Mouse (Mus musculus): ENCODE data around the gene Rpl5. TPM values are rescaled to one million over a fixed set of nuclear protein-coding genes. Genes with fewer than 3 reads are reported as not detected.

Rpl5 gene
- polyA plus RNA-seq, 1 experiment from 2014 or later: 69.9 TPM

- H3K4me2 ChIP-seq: no peak overlapping the region
- H3K36me3 ChIP-seq (ENCODE audit: control insufficient read depth, insufficient read depth, low read length): peaks cover 27% of the 10 kb centered on the region
- H3K4me3 ChIP-seq (ENCODE audit: low read depth, low read length): no peak overlapping the region
- H3K27me3 ChIP-seq (ENCODE audit: control insufficient read depth, insufficient read depth, low read length): no peaks in the 10 kb centered on the region
- WGBS (ENCODE audit: insufficient replicate concordance): 88% methylated on average over 3 of the region's 3 CpGs
- no peak overlapping the region for H3K9ac ChIP-seq (ENCODE audit: low read depth, low read length)
- no peaks in the 10 kb centered on the region for H3K9me3 ChIP-seq (replicated peaks; ENCODE audit: control insufficient read depth, low read length)
- ATAC-seq (replicated peaks; ENCODE audit: insufficient number of reproducible peaks, low FRiP score, low TSS enrichment): no peak
- H3K4me1 ChIP-seq (ENCODE audit: control insufficient read depth, insufficient read depth, low read length): no peaks in the 10 kb centered on the region
- H3K27ac ChIP-seq (ENCODE audit: low read depth, low read length): no peak overlapping the region
These were observed 9.4 kb downstream of the Rpl5 start for GRCm38 (mm10) chr5:107909668-107910067.

- ATAC-seq (replicated peaks; ENCODE audit: insufficient number of reproducible peaks, low FRiP score, low TSS enrichment): no peak
These were observed 9.8 kb downstream of the Rpl5 start for GRCm38 (mm10) chr5:107910084-107910616.

GRCm38 (mm10) chr5:107911012-107911411, 10.7 kb downstream of the Rpl5 start:
- H3K36me3 ChIP-seq (ENCODE audit: control insufficient read depth, insufficient read depth, low read length): peaks cover 21% of the 10 kb centered on the region
- H3K27me3 ChIP-seq (ENCODE audit: control insufficient read depth, insufficient read depth, low read length): no peaks in the 10 kb centered on the region
- no peak overlapping the region for H3K4me2 ChIP-seq
- no peaks in the 10 kb centered on the region for H3K9me3 ChIP-seq (replicated peaks; ENCODE audit: control insufficient read depth, low read length)
- H3K4me1 ChIP-seq (ENCODE audit: control insufficient read depth, insufficient read depth, low read length): no peaks in the 10 kb centered on the region
- no peak overlapping the region for H3K4me3 ChIP-seq (ENCODE audit: low read depth, low read length)
- 86% methylated on average over 5 of the region's 5 CpGs for WGBS (ENCODE audit: insufficient replicate concordance)
- H3K9ac ChIP-seq (ENCODE audit: low read depth, low read length): no peak overlapping the region
- H3K27ac ChIP-seq (ENCODE audit: low read depth, low read length): no peak overlapping the region
- ATAC-seq (replicated peaks; ENCODE audit: insufficient number of reproducible peaks, low FRiP score, low TSS enrichment): no peak

More at GRCm38 (mm10) chr5:107910084-107910616, 9.8 kb downstream of the Rpl5 start:
- H3K9me3 ChIP-seq (replicated peaks; ENCODE audit: control insufficient read depth, low read length): no peaks in the 10 kb centered on the region
- H3K9ac ChIP-seq (ENCODE audit: low read depth, low read length): no peak overlapping the region
- peaks cover 24% of the 10 kb centered on the region for H3K36me3 ChIP-seq (ENCODE audit: control insufficient read depth, insufficient read depth, low read length)
- WGBS (ENCODE audit: insufficient replicate concordance): 65% methylated on average over 5 of the region's 5 CpGs
- no peaks in the 10 kb centered on the region for H3K4me1 ChIP-seq (ENCODE audit: control insufficient read depth, insufficient read depth, low read length)
- H3K4me2 ChIP-seq: no peak overlapping the region
- no peak overlapping the region for H3K4me3 ChIP-seq (ENCODE audit: low read depth, low read length)
- H3K27ac ChIP-seq (ENCODE audit: low read depth, low read length): no peak overlapping the region
- no peaks in the 10 kb centered on the region for H3K27me3 ChIP-seq (ENCODE audit: control insufficient read depth, insufficient read depth, low read length)

- Histone ChIP-seq H3K27ac (ENCODE audit: low read depth, low read length) (no peak overlapping the region), H3K4me3 (ENCODE audit: low read depth, low read length) (no peak overlapping the region), H3K36me3 (ENCODE audit: control insufficient read depth, insufficient read depth, low read length) (no peaks in the 10 kb centered on the region), H3K4me1 (ENCODE audit: control insufficient read depth, insufficient read depth, low read length) (no peaks in the 10 kb centered on the region), H3K9ac (ENCODE audit: low read depth, low read length) (no peak overlapping the region), H3K27me3 (ENCODE audit: control insufficient read depth, insufficient read depth, low read length) (no peaks in the 10 kb centered on the region), H3K9me3 (replicated peaks; ENCODE audit: control insufficient read depth, low read length) (no peaks in the 10 kb centered on the region), H3K4me2 (no peak overlapping the region)
- WGBS (ENCODE audit: insufficient replicate concordance): 48% methylated on average over 4 of the region's 4 CpGs
- no peak for ATAC-seq (replicated peaks; ENCODE audit: insufficient number of reproducible peaks, low FRiP score, low TSS enrichment)
These were observed 15.0 kb downstream of the Rpl5 start for GRCm38 (mm10) chr5:107915280-107915679.

GRCm38 (mm10) chr5:107921400-107922252, 21.3 kb downstream of the Rpl5 start:
- Histone ChIP-seq H3K27me3 (ENCODE audit: control insufficient read depth, insufficient read depth, low read length) (no peaks in the 10 kb centered on the region), H3K36me3 (ENCODE audit: control insufficient read depth, insufficient read depth, low read length) (no peaks in the 10 kb centered on the region), H3K4me3 (ENCODE audit: low read depth, low read length) (no peak overlapping the region), H3K9ac (ENCODE audit: low read depth, low read length) (no peak overlapping the region), H3K27ac (ENCODE audit: low read depth, low read length) (no peak overlapping the region), H3K9me3 (replicated peaks; ENCODE audit: control insufficient read depth, low read length) (no peaks in the 10 kb centered on the region), H3K4me1 (ENCODE audit: control insufficient read depth, insufficient read depth, low read length) (no peaks in the 10 kb centered on the region), H3K4me2 (no peak overlapping the region)
- 59% methylated on average over 2 of the region's 2 CpGs for WGBS (ENCODE audit: insufficient replicate concordance)
- no peak for ATAC-seq (replicated peaks; ENCODE audit: insufficient number of reproducible peaks, low FRiP score, low TSS enrichment)

- no peaks in the 10 kb centered on the region for H3K9me3 ChIP-seq (replicated peaks; ENCODE audit: control insufficient read depth, low read length)
- no peak overlapping the region for H3K4me3 ChIP-seq (ENCODE audit: low read depth, low read length)
- ATAC-seq (replicated peaks; ENCODE audit: insufficient number of reproducible peaks, low FRiP score, low TSS enrichment): no peak
- no peak overlapping the region for H3K4me2 ChIP-seq
- H3K9ac ChIP-seq (ENCODE audit: low read depth, low read length): no peak overlapping the region
- 87% methylated on average over 1 of the region's 1 CpGs for WGBS (ENCODE audit: insufficient replicate concordance)
- H3K27ac ChIP-seq (ENCODE audit: low read depth, low read length): no peak overlapping the region
- no peaks in the 10 kb centered on the region for H3K27me3 ChIP-seq (ENCODE audit: control insufficient read depth, insufficient read depth, low read length)
- H3K36me3 ChIP-seq (ENCODE audit: control insufficient read depth, insufficient read depth, low read length): no peaks in the 10 kb centered on the region
- no peaks in the 10 kb centered on the region for H3K4me1 ChIP-seq (ENCODE audit: control insufficient read depth, insufficient read depth, low read length)
These were observed 22.5 kb downstream of the Rpl5 start for GRCm38 (mm10) chr5:107922836-107923235.

GRCm38 (mm10) chr5:107924564-107924963, 24.3 kb downstream of the Rpl5 start:
- no peaks in the 10 kb centered on the region for H3K4me1 ChIP-seq (ENCODE audit: control insufficient read depth, insufficient read depth, low read length)
- H3K9me3 ChIP-seq (replicated peaks; ENCODE audit: control insufficient read depth, low read length): no peaks in the 10 kb centered on the region
- H3K27ac ChIP-seq (ENCODE audit: low read depth, low read length): no peak overlapping the region
- no peak for ATAC-seq (replicated peaks; ENCODE audit: insufficient number of reproducible peaks, low FRiP score, low TSS enrichment)
- H3K36me3 ChIP-seq (ENCODE audit: control insufficient read depth, insufficient read depth, low read length): no peaks in the 10 kb centered on the region
- H3K27me3 ChIP-seq (ENCODE audit: control insufficient read depth, insufficient read depth, low read length): no peaks in the 10 kb centered on the region
- no peak overlapping the region for H3K4me2 ChIP-seq
- H3K9ac ChIP-seq (ENCODE audit: low read depth, low read length): no peak overlapping the region
- H3K4me3 ChIP-seq (ENCODE audit: low read depth, low read length): no peak overlapping the region
- 85% methylated on average over 8 of the region's 8 CpGs for WGBS (ENCODE audit: insufficient replicate concordance)

- H3K4me2 ChIP-seq: no peak overlapping the region
- WGBS (ENCODE audit: insufficient replicate concordance): 61% methylated on average over 11 of the region's 11 CpGs
- H3K27ac ChIP-seq (ENCODE audit: low read depth, low read length): no peak overlapping the region
- no peak for ATAC-seq (replicated peaks; ENCODE audit: insufficient number of reproducible peaks, low FRiP score, low TSS enrichment)
- no peak overlapping the region for H3K9ac ChIP-seq (ENCODE audit: low read depth, low read length)
- no peaks in the 10 kb centered on the region for H3K4me1 ChIP-seq (ENCODE audit: control insufficient read depth, insufficient read depth, low read length)
- no peaks in the 10 kb centered on the region for H3K27me3 ChIP-seq (ENCODE audit: control insufficient read depth, insufficient read depth, low read length)
- H3K36me3 ChIP-seq (ENCODE audit: control insufficient read depth, insufficient read depth, low read length): no peaks in the 10 kb centered on the region
- no peaks in the 10 kb centered on the region for H3K9me3 ChIP-seq (replicated peaks; ENCODE audit: control insufficient read depth, low read length)
- H3K4me3 ChIP-seq (ENCODE audit: low read depth, low read length): no peak overlapping the region
These were observed 26.4 kb downstream of the Rpl5 start for GRCm38 (mm10) chr5:107926550-107927249.

Data from heart, embryonic 11.5 days (tissue).